Mouse (Mus musculus) lung, embryonic 16.5 days (tissue): ENCODE measurements around the gene Hs3st1. TPM values are rescaled to one million over a fixed set of nuclear protein-coding genes. Genes with fewer than 3 reads are reported as not detected.

Experiments used
- ATAC-seq: fragments of 200-750 bp; cut with Nextera tagmentation; 2 replicates; pipeline ENCODE4 v1.8.0; 2017; ENCODE audit warnings: low read depth, mild to moderate bottlenecking, moderate library complexity
- H3K27ac ChIP-seq: fragments of 300-500 bp; sonication (generic); 2 replicates; pipeline ENCODE4 v1.5.1; 2014; ENCODE audit warnings: mild to moderate bottlenecking, control low read depth, low read length
- H3K27me3 ChIP-seq: fragments of 300-500 bp; sonication (generic); 2 replicates; pipeline ENCODE4 v1.6.1; 2014; ENCODE audit warnings: low read depth, low read length, mixed read lengths; ENCODE audit not compliant: control insufficient read depth, insufficient read depth
- H3K36me3 ChIP-seq: fragments of 300-500 bp; sonication (generic); 2 replicates; pipeline ENCODE4 v1.6.1; 2014; ENCODE audit warnings: low read length; ENCODE audit not compliant: control insufficient read depth, insufficient read depth
- H3K4me1 ChIP-seq: fragments of 300-500 bp; sonication (generic); replicated peaks from 2 replicates; pipeline ENCODE4 v1.6.1; 2014; ENCODE audit warnings: low read length, mixed read lengths; ENCODE audit not compliant: control insufficient read depth, insufficient read depth
- H3K4me2 ChIP-seq: fragments of 300-500 bp; sonication (generic); 2 replicates; pipeline ENCODE4 v1.6.1; 2014; ENCODE audit warnings: low read depth, low read length, control low read depth
- H3K4me3 ChIP-seq: fragments of 300-500 bp; sonication (generic); 2 replicates; pipeline ENCODE4 v1.5.1; 2014; ENCODE audit warnings: mild to moderate bottlenecking, low read length, control low read depth
- H3K9ac ChIP-seq: fragments of 300-500 bp; sonication (generic); 2 replicates; pipeline ENCODE4 v1.6.1; 2014; ENCODE audit warnings: low read length, control low read depth
- H3K9me3 ChIP-seq: fragments of 300-500 bp; sonication (generic); 2 replicates; pipeline ENCODE4 v1.6.1; 2016; ENCODE audit warnings: low read length; ENCODE audit not compliant: control insufficient read depth
- WGBS: fragments of 180-500 bp; shearing (Covaris S2); extraction: QIAGEN DNeasy Blood & Tissue Kit; methylation state at CpG from one replicate; pipeline ENCODE4 v1.1.7; 2014; 5-methylcytosine and 5-hydroxymethylcytosine counted together
- polyA plus RNA-seq: library from polyadenylated mRNA; unstranded; fragments of >200 nt; fragmentation: Nextera tagmentation; extraction: Ambion mirVana; gene quantifications from 2 replicates; pipeline ENCODE4 v1.2.1, GENCODE M21; 2015

Gene Hs3st1
- polyA plus RNA-seq, 1 experiment from 2014 or later, result 3.0 TPM

DNA sequence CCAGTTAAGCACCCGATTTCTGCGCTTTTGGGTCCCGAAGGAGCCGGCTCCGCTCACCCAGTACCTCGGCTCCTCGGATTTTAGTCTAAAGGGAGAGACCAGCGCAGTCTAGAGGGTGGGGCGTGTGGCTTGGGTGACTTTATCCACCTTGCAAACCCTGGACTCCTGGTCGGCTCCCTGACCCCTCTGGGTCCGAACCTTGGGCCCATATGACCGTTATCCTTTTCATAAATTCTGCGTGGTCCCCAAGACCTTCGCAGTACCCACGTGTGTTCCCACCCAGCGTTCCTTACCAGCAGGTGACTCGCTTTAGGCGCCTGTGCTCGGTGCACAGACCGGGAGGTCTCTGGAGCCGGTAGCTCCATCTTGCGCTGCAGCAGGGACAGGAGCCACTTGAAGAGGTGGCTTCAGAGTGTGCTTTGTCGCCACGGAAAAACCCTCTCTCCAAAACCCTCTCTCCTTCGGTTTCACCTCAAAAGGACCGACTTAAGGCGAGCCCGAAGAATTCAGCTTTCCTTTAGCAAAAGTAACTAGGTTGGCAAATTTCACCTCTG, 110.4 kb downstream of the Hs3st1 start:
- Histone ChIP-seq H3K27ac (no peak overlapping the region), H3K4me1 (peaks cover 14% of the 10 kb centered on the region; the same call in 1 of the 2 replicates), H3K36me3 (no peaks in the 10 kb centered on the region), H3K9ac (peak overlapping the region; percentile 66), H3K4me2 (peak overlapping the region; percentile 88), H3K4me3 (peak overlapping the region; percentile 64), H3K9me3 (no peaks in the 10 kb centered on the region), H3K27me3 (peaks cover 18% of the 10 kb centered on the region)
- ATAC-seq, result peak; percentile 67
- WGBS, result 1% methylated on average over 28 of the region's 28 CpGs

DNA sequence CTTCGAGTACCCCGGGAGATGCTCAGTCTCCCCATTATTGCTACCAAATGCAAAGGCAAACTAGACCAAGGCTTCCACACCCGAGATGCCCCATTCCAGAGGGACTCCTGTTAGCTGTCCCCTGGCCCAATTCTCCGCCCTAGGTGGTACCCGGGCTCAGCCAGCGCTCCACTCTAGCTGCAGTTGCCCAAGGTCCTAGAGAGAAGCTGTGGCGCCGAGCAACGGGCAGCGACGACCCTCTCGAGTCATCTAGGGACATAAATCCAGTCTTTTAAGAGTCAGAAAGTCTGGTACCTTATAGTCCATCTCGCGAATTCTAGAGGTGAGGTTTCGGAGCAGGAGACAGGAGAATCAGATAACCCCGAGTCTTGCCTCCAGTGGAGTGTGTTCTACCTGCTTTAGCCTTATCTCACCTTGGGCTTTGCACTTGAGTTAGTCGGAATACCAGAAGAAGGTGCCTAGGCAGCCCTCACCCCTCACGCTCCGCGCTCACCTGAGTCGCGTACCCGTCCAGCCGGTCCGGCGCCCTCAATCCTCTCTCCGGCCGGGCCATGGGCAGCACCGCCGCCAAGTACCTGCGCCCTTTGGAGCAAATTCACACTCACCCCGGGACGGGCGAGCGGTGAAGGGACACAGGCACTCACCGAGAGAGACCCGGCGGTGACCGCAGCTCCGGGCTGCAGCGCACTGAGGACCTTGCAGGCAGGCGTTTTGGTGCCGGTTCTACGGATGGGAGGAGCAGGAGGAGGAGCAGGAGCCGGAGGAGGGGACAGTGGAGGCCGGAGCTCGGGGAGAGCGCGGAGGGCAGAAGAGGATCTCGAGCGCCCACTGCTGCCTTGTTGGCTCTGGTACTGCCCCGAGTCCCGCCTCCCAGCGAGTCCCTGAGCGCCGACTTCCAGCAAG, 111.1 kb downstream of the Hs3st1 start:
- no peak overlapping the region for H3K27ac ChIP-seq
- no peaks in the 10 kb centered on the region for H3K36me3 ChIP-seq
- H3K4me1 ChIP-seq, result peaks cover 14% of the 10 kb centered on the region; the same call in 1 of the 2 replicates
- peak overlapping the region; percentile 66 for H3K9ac ChIP-seq
- H3K27me3 ChIP-seq, result peaks cover 18% of the 10 kb centered on the region
- WGBS, result under 1% methylated on average over 56 of the region's 56 CpGs
- peak overlapping the region; percentile 88 for H3K4me2 ChIP-seq
- ATAC-seq, result peak; percentile 98
- no peaks in the 10 kb centered on the region for H3K9me3 ChIP-seq
- H3K4me3 ChIP-seq, result peak overlapping the region; percentile 64

DNA sequence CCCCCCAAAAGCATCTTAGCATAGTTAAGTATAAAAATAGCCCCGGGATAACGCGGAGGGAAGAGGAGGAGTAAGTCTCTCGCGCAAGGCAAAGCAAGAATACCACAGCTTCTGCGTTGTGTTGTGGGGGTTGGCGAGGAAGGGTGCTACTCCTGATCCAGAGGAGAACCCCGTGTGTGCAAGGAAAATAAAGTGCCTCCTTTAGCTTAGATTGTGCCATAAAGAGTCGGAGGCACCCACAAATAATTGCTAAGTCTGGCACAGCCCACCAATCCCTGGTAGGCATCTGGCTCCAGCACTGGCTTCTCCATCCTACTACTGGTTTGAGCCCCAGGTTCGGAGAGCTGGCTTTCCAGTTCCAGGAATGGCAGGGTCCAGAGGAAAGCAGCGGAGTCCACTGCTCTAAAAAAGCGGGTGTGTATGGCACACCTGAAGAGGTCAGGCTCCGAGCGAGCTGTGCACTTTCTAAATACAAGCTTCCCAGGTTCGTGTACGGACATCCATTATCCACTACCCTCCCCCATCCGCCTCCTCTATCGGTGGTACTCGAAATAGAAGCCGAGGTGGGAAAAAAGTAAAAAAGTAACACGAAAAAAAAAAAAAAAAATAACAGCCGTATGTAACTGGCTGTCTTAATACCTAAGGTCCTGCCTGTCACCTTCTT, 111.9 kb downstream of the Hs3st1 start:
- ATAC-seq, result no peak
- Histone ChIP-seq H3K4me2 (peak overlapping the region; percentile 88), H3K27ac (no peak overlapping the region), H3K36me3 (no peaks in the 10 kb centered on the region), H3K27me3 (peaks cover 18% of the 10 kb centered on the region), H3K4me1 (peaks cover 14% of the 10 kb centered on the region; the same call in 1 of the 2 replicates), H3K9ac (no peak overlapping the region), H3K4me3 (peak overlapping the region; percentile 64), H3K9me3 (no peaks in the 10 kb centered on the region)
- whole genome bisulfite sequencing, result 1% methylated on average over 22 of the region's 22 CpGs

- H3K4me2 ChIP-seq, result no peak overlapping the region
Measured at GRCm38 (mm10) chr5:39642222-39642770, 113.0 kb downstream of the Hs3st1 start.

DNA sequence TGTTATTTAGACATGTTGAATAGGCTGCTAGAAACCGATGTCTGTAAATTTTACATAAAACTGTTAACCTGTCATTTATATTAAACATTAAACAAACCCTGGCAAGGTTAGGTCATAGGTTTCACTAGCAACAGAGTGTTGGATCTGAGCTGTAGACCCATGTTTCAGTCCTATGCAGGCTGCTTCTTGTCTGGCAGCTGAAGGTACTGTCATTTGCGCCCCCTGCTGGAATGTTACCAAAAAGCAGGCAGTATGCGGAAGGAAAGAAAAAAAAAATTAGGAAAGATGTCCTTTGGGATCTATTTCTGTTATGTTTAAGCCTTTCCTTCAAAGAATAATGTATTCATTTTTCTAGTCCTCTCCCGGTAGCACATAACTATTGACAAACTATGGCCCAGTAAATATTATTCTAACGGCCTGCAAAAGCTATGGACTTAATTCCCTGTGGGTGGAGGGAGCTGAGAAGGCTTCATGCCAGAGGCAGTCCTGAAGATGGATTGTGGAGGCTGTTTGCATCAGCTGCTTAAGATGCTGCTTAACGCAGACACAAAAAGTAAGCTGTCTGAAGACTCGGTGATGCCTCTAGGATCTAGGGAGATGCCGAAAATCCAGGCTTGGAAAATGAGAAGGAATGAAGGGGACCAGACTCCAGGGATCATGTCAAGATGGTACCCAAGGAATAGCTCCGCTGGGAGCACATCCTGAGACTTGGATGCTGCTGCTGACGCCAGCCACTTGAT, 115.7 kb downstream of the Hs3st1 start:
- no peak for ATAC-seq
- Histone ChIP-seq H3K4me1 (peaks cover 12% of the 10 kb centered on the region; the same call in 1 of the 2 replicates), H3K9me3 (no peaks in the 10 kb centered on the region), H3K9ac (no peak overlapping the region), H3K4me2 (no peak overlapping the region), H3K27me3 (peaks cover 18% of the 10 kb centered on the region), H3K36me3 (no peaks in the 10 kb centered on the region), H3K27ac (no peak overlapping the region), H3K4me3 (no peak overlapping the region)
- WGBS, result 36% methylated on average over 10 of the region's 10 CpGs

More at GRCm38 (mm10) chr5:39642222-39642770, 113.0 kb downstream of the Hs3st1 start:
- Histone ChIP-seq H3K36me3 (no peaks in the 10 kb centered on the region), H3K9ac (no peak overlapping the region), H3K27me3 (peaks cover 18% of the 10 kb centered on the region), H3K27ac (no peak overlapping the region), H3K4me3 (no peak overlapping the region), H3K9me3 (no peaks in the 10 kb centered on the region), H3K4me1 (peaks cover 14% of the 10 kb centered on the region; the same call in 1 of the 2 replicates)
- no peak for ATAC-seq
- 74% methylated on average over 6 of the region's 6 CpGs for whole genome bisulfite sequencing

DNA sequence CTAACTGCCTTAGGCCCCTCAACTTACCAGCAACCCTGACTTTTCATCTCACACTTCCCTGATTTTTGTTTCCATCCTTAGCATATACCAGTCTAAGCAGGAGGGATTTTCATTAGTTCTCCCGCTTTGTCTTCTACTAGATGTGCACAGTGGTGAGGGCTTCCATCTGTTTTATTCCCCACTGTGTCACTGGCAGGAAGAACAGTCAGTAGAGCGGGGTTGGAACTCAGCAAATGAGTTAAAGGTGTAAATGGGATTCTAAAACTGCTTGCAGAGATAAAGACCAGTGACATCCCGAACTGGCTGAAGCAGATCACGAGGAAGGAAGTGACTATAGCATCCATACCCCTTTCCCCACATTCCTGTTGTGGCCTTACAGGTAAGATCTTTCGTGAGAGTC, 116.3 kb downstream of the Hs3st1 start:
- H3K27ac ChIP-seq, result no peak overlapping the region
- H3K9me3 ChIP-seq, result no peaks in the 10 kb centered on the region
- peaks cover 8% of the 10 kb centered on the region; the same call in 1 of the 2 replicates for H3K4me1 ChIP-seq
- WGBS, result 54% methylated on average over 5 of the region's 5 CpGs
- H3K4me3 ChIP-seq, result no peak overlapping the region
- no peak overlapping the region for H3K9ac ChIP-seq
- H3K36me3 ChIP-seq, result no peaks in the 10 kb centered on the region
- H3K27me3 ChIP-seq, result peaks cover 14% of the 10 kb centered on the region
- no peak for ATAC-seq
- H3K4me2 ChIP-seq, result no peak overlapping the region

GRCm38 (mm10) chr5:39637874-39638273, 117.4 kb downstream of the Hs3st1 start:
- no peak overlapping the region for H3K4me3 ChIP-seq
- ATAC-seq, result no peak
- WGBS, result 41% methylated on average over 6 of the region's 6 CpGs

DNA sequence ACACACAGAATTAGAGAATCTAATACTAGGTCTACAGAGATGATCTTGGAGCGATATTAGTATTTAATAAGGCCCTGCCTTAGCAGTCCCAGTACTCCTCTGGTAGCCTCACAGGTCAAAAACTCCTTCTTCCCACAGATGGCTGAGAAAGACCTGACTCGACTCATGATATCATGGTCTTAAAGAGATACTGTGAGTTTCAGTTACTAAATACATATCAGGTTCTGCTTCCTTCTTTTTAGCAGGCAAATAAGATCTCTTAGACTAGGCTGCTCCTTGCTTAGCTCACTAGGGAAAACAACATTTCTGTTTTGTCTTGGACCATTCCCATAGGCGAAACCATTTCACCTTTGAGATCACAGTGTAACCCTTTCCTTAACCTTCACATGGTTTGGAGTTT, 119.2 kb downstream of the Hs3st1 start:
- no peaks in the 10 kb centered on the region for H3K9me3 ChIP-seq
- H3K4me1 ChIP-seq, result no peaks in the 10 kb centered on the region
- H3K27me3 ChIP-seq, result no peaks in the 10 kb centered on the region
- no peak overlapping the region for H3K27ac ChIP-seq
- no peak overlapping the region for H3K4me2 ChIP-seq
- no peak overlapping the region for H3K9ac ChIP-seq
- H3K4me3 ChIP-seq, result no peak overlapping the region
- WGBS, result 81% methylated on average over 3 of the region's 3 CpGs
- no peak for ATAC-seq
- no peaks in the 10 kb centered on the region for H3K36me3 ChIP-seq

More at GRCm38 (mm10) chr5:39637874-39638273, 117.4 kb downstream of the Hs3st1 start:
- H3K4me1 ChIP-seq, result no peaks in the 10 kb centered on the region
- no peaks in the 10 kb centered on the region for H3K36me3 ChIP-seq
- H3K9ac ChIP-seq, result no peak overlapping the region
- no peak overlapping the region for H3K27ac ChIP-seq
- peaks cover 5% of the 10 kb centered on the region; the same call in 1 of the 2 replicates for H3K27me3 ChIP-seq
- no peaks in the 10 kb centered on the region for H3K9me3 ChIP-seq
- H3K4me2 ChIP-seq, result no peak overlapping the region
